Mouse (Mus musculus) bone marrow, adult 2 months (tissue): ENCODE results near the gene Eif4e.

Source experiments
- CTCF ChIP-seq: fragments of 200-500 bp; IDR thresholded peaks from 2 replicates; pipeline ENCODE4 v1.5.1; 2011; ENCODE audit warnings: low read length, control low read depth; ENCODE audit not compliant: control insufficient read depth, insufficient read depth
- POLR2A ChIP-seq: fragments of 200-500 bp; IDR thresholded peaks from 2 replicates; pipeline ENCODE4 v1.6.1; 2011; ENCODE audit warnings: low read depth, mild to moderate bottlenecking, control low read depth, low read length, borderline replicate concordance; ENCODE audit not compliant: control insufficient read depth

DNA sequence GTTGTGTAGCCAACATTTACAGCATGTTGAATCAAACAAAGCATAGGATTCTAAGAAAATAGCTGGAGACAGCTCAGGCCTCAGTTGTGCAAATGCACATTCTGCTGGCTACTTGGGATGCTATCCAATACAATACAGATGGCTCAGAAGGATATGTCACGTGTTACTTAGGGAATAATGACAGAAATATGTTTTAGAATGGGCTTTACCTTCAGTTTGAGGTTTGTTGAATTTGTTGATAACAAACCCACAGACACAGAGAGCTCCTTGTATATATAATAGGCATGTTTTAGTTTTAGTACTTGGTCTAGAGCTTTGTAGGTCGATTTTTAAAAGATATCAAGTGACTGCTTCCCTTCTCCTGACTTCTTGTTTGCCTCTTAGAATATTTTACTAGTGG, 6.8 kb downstream of the Eif4e start:
- TF ChIP-seq POLR2A (no peak), CTCF (no peak)
